16 mouse cellular contexts compared by ENCODE assay signal in the genomic region with DNA sequence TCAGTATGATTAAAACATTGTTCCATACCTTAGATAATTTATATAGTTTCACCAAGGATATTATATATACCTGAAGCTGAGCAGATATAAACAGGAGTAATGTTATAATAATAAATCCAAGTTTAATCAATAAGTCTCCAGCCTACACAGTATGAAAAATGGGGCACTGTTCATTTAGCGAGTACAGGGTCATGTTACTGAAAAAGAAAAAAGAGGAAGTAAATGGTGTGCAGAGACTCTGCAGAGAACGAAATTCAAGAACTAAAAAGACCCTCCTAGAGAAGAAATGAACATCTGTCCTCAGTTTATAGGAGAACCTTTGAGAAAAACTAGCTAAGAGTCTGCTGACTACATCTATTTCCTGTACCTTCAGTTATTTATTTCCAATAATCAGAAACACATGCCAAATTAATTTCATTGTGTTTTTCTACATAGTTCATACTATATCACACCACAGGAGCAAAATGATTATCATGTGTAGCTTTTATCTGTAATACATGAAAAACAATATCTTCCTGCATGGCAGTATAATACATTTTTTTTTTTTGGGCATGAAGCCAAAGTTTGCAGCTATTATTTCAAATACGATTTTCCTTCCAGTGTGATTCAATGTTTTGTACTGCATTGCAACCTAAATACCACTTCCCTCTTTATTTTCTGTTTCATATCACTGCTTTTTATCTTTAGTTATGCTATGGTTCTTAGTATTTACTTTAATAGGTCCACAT.
"Had no signal": no experiment of that assay in that cellular context is flagged by ENCODE, and none has a peak within 500 bp of the region (broad histone marks: within the 10 kb centered on the region; RNA-seq: fewer than 3 reads in every experiment).

No protein-coding gene starts in this region.

- H3K9ac ChIP-seq: liver, embryonic 15.5 days; lung, embryonic 15.5 days; midbrain, embryonic 15.5 days had no signal

- H3K4me1 ChIP-seq: liver, embryonic 15.5 days; lung, embryonic 15.5 days; megakaryocyte, embryonic 14.5 days; midbrain, embryonic 15.5 days had no signal

- ATAC-seq: midbrain, embryonic 15.5 days had no signal

- H3K36me3 ChIP-seq: liver, embryonic 15.5 days; lung, embryonic 15.5 days; midbrain, embryonic 15.5 days had no signal

- H3K9me3 ChIP-seq: liver, embryonic 15.5 days; lung, embryonic 15.5 days; megakaryocyte, embryonic 14.5 days; midbrain, embryonic 15.5 days had no signal

- DNase-seq: kidney, adult 11 months; kidney, adult 9 months; kidney, postnatal 36 days; layer of hippocampus, adult 9-11 months; layer of hippocampus, postnatal 36 days; lung, postnatal 14 days; right cerebral cortex, postnatal 14 days; thymus, postnatal 4 days had no signal

- H3K4me3 ChIP-seq: liver, embryonic 15.5 days; lung, embryonic 15.5 days; megakaryocyte, embryonic 14.5 days; midbrain, embryonic 15.5 days had no signal

- H3K27ac ChIP-seq: kidney, postnatal 0 days; liver, embryonic 15.5 days; lung, embryonic 15.5 days; macrophage; midbrain, embryonic 15.5 days; stomach, postnatal 0 days had no signal

- H3K27me3 ChIP-seq: liver, embryonic 15.5 days; lung, embryonic 15.5 days; megakaryocyte, embryonic 14.5 days; midbrain, embryonic 15.5 days had no signal

- H3K4me2 ChIP-seq: liver, embryonic 15.5 days; lung, embryonic 15.5 days; midbrain, embryonic 11.5 days; midbrain, embryonic 15.5 days had no signal
